ENCODE assay signal across 8 mouse cellular contexts in genomic region chr15:82963556-82964156, GRCm38 (mm10). TPM values are rescaled to one million over a fixed set of nuclear protein-coding genes. Genes with fewer than 3 reads are reported as not detected.
DNase-seq lines count a peak whose midpoint lies in the region; ATAC-seq and TF ChIP-seq lines count a peak whose summit lies in the region.

No protein-coding gene starts in this region.

- no peak for TF ChIP-seq POLR2A in kidney, adult 2 months (IDR thresholded peaks at IDR 0.05; ENCODE audit: low read depth, low read length)

- no peak for ATAC-seq in kidney, postnatal 0 days (replicated peaks; ENCODE audit: low FRiP score, low read depth)
- peak; percentile 45; the same call in 1 of the 2 replicates for ATAC-seq in heart, postnatal 0 days (ENCODE audit: insufficient read depth, low read depth)
- ATAC-seq in lung, postnatal 0 days, result peak; percentile 55; the same call in 1 of the 2 replicates
- ATAC-seq in erythroblast, adult 5-6 weeks (replicated peaks; ENCODE audit: low FRiP score, poor library complexity, severe bottlenecking), result no peak
- ATAC-seq in megakaryocyte progenitor cell, adult 5-6 weeks (replicated peaks; ENCODE audit: poor library complexity), result no peak

- peak overlapping the region; percentile 34 for H3K4me3 ChIP-seq in kidney, postnatal 0 days (replicated peaks; ENCODE audit: low read depth, low read length)
- H3K4me3 ChIP-seq in kidney, adult 2 months (ENCODE audit: insufficient read depth, low read depth, low read length), result no peak overlapping the region; the same call in 1 of the 2 replicates
- peak overlapping the region; percentile 52 for H3K4me3 ChIP-seq in heart, postnatal 0 days (ENCODE audit: low read depth, low read length)
- H3K4me3 ChIP-seq in lung, postnatal 0 days (ENCODE audit: low read depth, low read length), result peak overlapping the region; percentile 32

- H3K9me3 ChIP-seq in kidney, postnatal 0 days (replicated peaks; ENCODE audit: low read length), result no peaks in the 10 kb centered on the region
- H3K9me3 ChIP-seq in heart, postnatal 0 days (replicated peaks; ENCODE audit: control insufficient read depth, low read length), result no peaks in the 10 kb centered on the region
- no peaks in the 10 kb centered on the region for H3K9me3 ChIP-seq in lung, postnatal 0 days (ENCODE audit: low read length)

- no peak for TF ChIP-seq EP300 in heart, postnatal 0 days (IDR thresholded peaks at IDR 0.05; ENCODE audit: low read depth)
- no peak for TF ChIP-seq EP300 in lung, postnatal 0 days (IDR thresholded peaks at IDR 0.05)

- H3K27ac ChIP-seq in kidney, postnatal 0 days, result no peak overlapping the region
- H3K27ac ChIP-seq in kidney, adult 2 months (ENCODE audit: insufficient read depth, low read depth, low read length), result no peak overlapping the region
- H3K27ac ChIP-seq in heart, postnatal 0 days (ENCODE audit: low read depth), result no peak overlapping the region
- H3K27ac ChIP-seq in lung, postnatal 0 days (ENCODE audit: low read length), result no peak overlapping the region

- no peaks in the 10 kb centered on the region for H3K27me3 ChIP-seq in kidney, postnatal 0 days (ENCODE audit: insufficient read depth, low read length)
- H3K27me3 ChIP-seq in kidney, adult 2 months (replicated peaks; ENCODE audit: control insufficient read depth, insufficient read depth, low read length), result no peaks in the 10 kb centered on the region
- H3K27me3 ChIP-seq in heart, postnatal 0 days (ENCODE audit: control insufficient read depth, insufficient read depth, low read length), result peaks cover 39% of the 10 kb centered on the region
- peaks cover 19% of the 10 kb centered on the region for H3K27me3 ChIP-seq in lung, postnatal 0 days (replicated peaks; ENCODE audit: insufficient read depth, low read length)

- H3K4me2 ChIP-seq in kidney, postnatal 0 days (ENCODE audit: low read length), result peak overlapping the region; percentile 82
- H3K4me2 ChIP-seq in heart, postnatal 0 days (ENCODE audit: low read depth, low read length), result peak overlapping the region; percentile 88
- H3K4me2 ChIP-seq in lung, postnatal 0 days (replicated peaks; ENCODE audit: low read depth, low read length), result peak overlapping the region; percentile 81

- no peaks in the 10 kb centered on the region for H3K36me3 ChIP-seq in kidney, postnatal 0 days (ENCODE audit: insufficient read depth, low read length)
- no peaks in the 10 kb centered on the region for H3K36me3 ChIP-seq in kidney, adult 2 months (ENCODE audit: control insufficient read depth, insufficient read depth, low read length)
- H3K36me3 ChIP-seq in heart, postnatal 0 days (replicated peaks; ENCODE audit: control insufficient read depth, insufficient read depth, low read length), result no peaks in the 10 kb centered on the region
- no peaks in the 10 kb centered on the region for H3K36me3 ChIP-seq in lung, postnatal 0 days (ENCODE audit: insufficient read depth, low read length)

- H3K9ac ChIP-seq in kidney, postnatal 0 days (ENCODE audit: low read depth, low read length), result peak overlapping the region; percentile 71
- H3K9ac ChIP-seq in heart, postnatal 0 days (replicated peaks; ENCODE audit: low read depth, low read length), result peak overlapping the region; percentile 50; the same call in 1 of the 2 replicates
- no peak overlapping the region for H3K9ac ChIP-seq in lung, postnatal 0 days (replicated peaks; ENCODE audit: low read depth)

- under 1% methylated on average over 10 of the region's 82 CpGs for WGBS in kidney, postnatal 0 days
- whole genome bisulfite sequencing in kidney, adult 2 months, result 20% methylated on average over 47 of the region's 82 CpGs
- WGBS in heart, postnatal 0 days, result 4% methylated on average over 13 of the region's 82 CpGs
- WGBS in lung, postnatal 0 days, result 7% methylated on average over 7 of the region's 82 CpGs

- H3K4me1 ChIP-seq in kidney, postnatal 0 days (replicated peaks; ENCODE audit: insufficient read depth, low read length), result peaks cover 39% of the 10 kb centered on the region
- H3K4me1 ChIP-seq in kidney, adult 2 months (ENCODE audit: control insufficient read depth, insufficient read depth, low read length), result no peaks in the 10 kb centered on the region
- peaks cover 22% of the 10 kb centered on the region for H3K4me1 ChIP-seq in heart, postnatal 0 days (ENCODE audit: control insufficient read depth, insufficient read depth)
- 0 out of 2 replicates have a peak, but pooled peaks cover 5% of the 10 kb centered on the region for H3K4me1 ChIP-seq in lung, postnatal 0 days (ENCODE audit: insufficient read depth, low read depth, low read length)

- DNase-seq in kidney, postnatal 0 days (ENCODE audit: low spot score), result no peak
- DNase-seq in kidney, adult 2 months, result no peak
- DNase-seq in adrenal gland, postnatal 36 days, result peak; percentile 33 to 76
- no peak for DNase-seq in heart, postnatal 0 days (ENCODE audit: low spot score)
- DNase-seq in lung, postnatal 0 days (ENCODE audit: low spot score), result no peak
- DNase-seq in cerebellum, adult 8-10 months, result no peak

- no peak for TF ChIP-seq CTCF in kidney, postnatal 0 days (IDR thresholded peaks at IDR 0.05; ENCODE audit: low read depth)
- no peak for TF ChIP-seq CTCF in kidney, adult 2 months (conservative IDR thresholded peaks at IDR 0.05; ENCODE audit: insufficient read depth, insufficient read length, low read depth, low read length)
- no peak for TF ChIP-seq CTCF in heart, postnatal 0 days (IDR thresholded peaks at IDR 0.05; ENCODE audit: low read depth)
- TF ChIP-seq CTCF in lung, postnatal 0 days (IDR thresholded peaks at IDR 0.05), result no peak

RNA-seq across cellular contexts. Expression of gene Tcf20, which starts 24.0 kb away (rescaled TPM):
- polyA plus RNA-seq in kidney, postnatal 0 days (2015; fragmentation: Nextera tagmentation; extraction: Ambion mirVana), result 5.6 and 5.8 TPM in 2 replicates
- 17.8 and 18.1 TPM in 2 replicates for polyA plus RNA-seq in kidney, adult 2 months (2012; rRNA removed)
- 100 to 1,000 TPM in 1 of 2 experiments, 10 to 100 TPM in 1; 94.4 to 104 TPM for total RNA-seq in adrenal gland, postnatal 36 days (2021)
- total RNA-seq in heart, postnatal 0 days (2014; rRNA removed; ENCODE audit: low replicate concordance), result 36.7 and 43.6 TPM in 2 replicates
- 3.0 TPM in 2 replicates for polyA plus RNA-seq in heart, postnatal 0 days (2015; fragmentation: Nextera tagmentation; extraction: Ambion mirVana)
- 6.1 and 7.3 TPM in 2 replicates for polyA plus RNA-seq in lung, postnatal 0 days (2015; fragmentation: Nextera tagmentation; extraction: Ambion mirVana)
- 20.5 and 22.1 TPM in 2 replicates for total RNA-seq in erythroblast, adult 5-6 weeks (2015; ENCODE audit: low replicate concordance)
- total RNA-seq in erythroblast, adult 5-6 weeks (2017; ENCODE audit: low replicate concordance), result 37.1 and 43.8 TPM in 2 replicates
- 45.1 and 48.5 TPM in 2 replicates for total RNA-seq in megakaryocyte progenitor cell, adult 5-6 weeks (2015)
- total RNA-seq in megakaryocyte progenitor cell, adult 5-6 weeks (2017), result 76.8 and 83.1 TPM in 2 replicates

Comparison
In these comparisons a context has a peak if more than half of its experiments do, and no peak if none do; other contexts are left out.
1. ATAC-seq: peak in heart, postnatal 0 days (single experiment) and lung, postnatal 0 days (single experiment); none in kidney, postnatal 0 days (single experiment), erythroblast, adult 5-6 weeks (single experiment) and megakaryocyte progenitor cell, adult 5-6 weeks (single experiment).
2. DNase-seq: peak in adrenal gland, postnatal 36 days (2 of 2); none in kidney, postnatal 0 days (single experiment), kidney, adult 2 months (single experiment), heart, postnatal 0 days (single experiment), lung, postnatal 0 days (single experiment) and cerebellum, adult 8-10 months (single experiment).
3. Peak in every context shown above with its lines, with median percentiles within 50 percentile points of each other: H3K4me2 ChIP-seq.